Mouse (Mus musculus) myocyte (in vitro differentiated cells): ENCODE measurements around the gene Ppp2r3a. TPM values are rescaled to one million over a fixed set of nuclear protein-coding genes. Genes with fewer than 3 reads are reported as not detected.

Experiments
- H3K27me3 ChIP-seq: one replicate; pipeline ENCODE4 v1.6.1; 2011; ENCODE audit not compliant: control insufficient read depth, insufficient read depth, insufficient read length
- H3K36me3 ChIP-seq: one replicate; pipeline ENCODE4 v1.6.1; 2011; ENCODE audit not compliant: control insufficient read depth, insufficient read depth
- H3K4me2 ChIP-seq: one replicate; pipeline ENCODE4 v1.6.1; 2011; ENCODE audit warnings: low read depth, control low read depth
- H3K4me3 ChIP-seq: one replicate; pipeline ENCODE4 v1.5.1; 2011; ENCODE audit warnings: mild to moderate bottlenecking, control low read depth, moderate library complexity
- H3K79me2 ChIP-seq: one replicate; pipeline ENCODE4 v1.6.1; 2011; ENCODE audit not compliant: control insufficient read depth, insufficient read depth
- H3ac ChIP-seq: one replicate; pipeline ENCODE4 v1.6.1; 2011; ENCODE audit not compliant: control insufficient read depth, insufficient read length
- CEBPB ChIP-seq: IDR thresholded peaks from 2 replicates; pipeline ENCODE4 v1.6.1; 2011; ENCODE audit warnings: mild to moderate bottlenecking, moderate library complexity; ENCODE audit not compliant: poor library complexity, insufficient read depth, severe bottlenecking
- E2F4 ChIP-seq: IDR thresholded peaks from one replicate; pipeline ENCODE4 v1.6.1; 2011; ENCODE audit warnings: mild to moderate bottlenecking, control low read depth, moderate library complexity; ENCODE audit not compliant: insufficient read depth
- MAX ChIP-seq: IDR thresholded peaks from one replicate; pipeline ENCODE4 v1.6.1; 2011; ENCODE audit warnings: low read depth, mild to moderate bottlenecking, control low read depth
- MYOD1 ChIP-seq, 3 experiments: IDR thresholded peaks; one replicate each; pipeline ENCODE4 v1.6.1; 2011; ENCODE audit warnings: control low read depth in 2 of 3, low read depth in 2 of 3, mild to moderate bottlenecking in 2 of 3, moderate library complexity in 1 of 3; ENCODE audit not compliant: insufficient read length in 2 of 3, control insufficient read depth in 1 of 3
- MYOG ChIP-seq, 3 experiments: IDR thresholded peaks; one replicate each; pipeline ENCODE4 v1.6.1; 2011; ENCODE audit warnings: control low read depth in 2 of 3, low read depth in 2 of 3, mild to moderate bottlenecking in 2 of 3; ENCODE audit not compliant: insufficient read length in 2 of 3, control insufficient read depth in 1 of 3, insufficient read depth in 1 of 3
- POLR2A ChIP-seq: IDR thresholded peaks from one replicate; pipeline ENCODE4 v1.6.1; 2011; ENCODE audit warnings: low read depth, mild to moderate bottlenecking, control low read depth, moderate library complexity; ENCODE audit not compliant: insufficient read length
- POLR2AphosphoS2 ChIP-seq: IDR thresholded peaks from one replicate; pipeline ENCODE4 v1.6.1; 2011; ENCODE audit warnings: low read depth, control low read depth; ENCODE audit not compliant: insufficient read length
- REST ChIP-seq: IDR thresholded peaks from one replicate; pipeline ENCODE4 v1.6.1; 2011; ENCODE audit warnings: mild to moderate bottlenecking, control low read depth, moderate library complexity; ENCODE audit not compliant: insufficient read depth, insufficient read length
- SRF ChIP-seq: IDR thresholded peaks from one replicate; pipeline ENCODE4 v1.6.1; 2011; ENCODE audit warnings: low read depth; ENCODE audit not compliant: control insufficient read depth, insufficient read length
- TCF12 ChIP-seq: IDR thresholded peaks from one replicate; pipeline ENCODE4 v1.6.1; 2011; ENCODE audit warnings: mild to moderate bottlenecking, control low read depth; ENCODE audit not compliant: poor library complexity, insufficient read depth, severe bottlenecking
- TCF3 ChIP-seq: IDR thresholded peaks from one replicate; pipeline ENCODE4 v1.6.1; 2011; ENCODE audit warnings: low read depth, control low read depth; ENCODE audit not compliant: insufficient read length
- USF1 ChIP-seq: IDR thresholded peaks from one replicate; pipeline ENCODE4 v1.6.1; 2011; ENCODE audit warnings: low read depth, mild to moderate bottlenecking, control low read depth, moderate library complexity
- polyA plus RNA-seq: library from polyadenylated mRNA; unstranded; fragments of >200 nt; fragmentation: generic; extraction: Trizol; gene quantifications from one replicate; pipeline ENCODE4 v1.2.1, GENCODE M21; 2012; ENCODE audit warnings: missing spikeins

Ppp2r3a gene
- polyA plus RNA-seq, 1 experiment: 6.0 TPM

GRCm38 (mm10) chr9:101235786-101236185, 15.8 kb downstream of the Ppp2r3a start:
- no peaks in the 10 kb centered on the region for H3K27me3 ChIP-seq
- no peak overlapping the region for H3ac ChIP-seq
- H3K79me2 ChIP-seq: peaks cover 28% of the 10 kb centered on the region
- no peak overlapping the region for H3K4me3 ChIP-seq
- no peaks in the 10 kb centered on the region for H3K36me3 ChIP-seq
- TF ChIP-seq POLR2A (no peak), MYOD1 (IDR thresholded peaks at IDR 0.05; ENCODE audit: control insufficient read depth in 1 of 3, insufficient read length in 2 of 3, low read depth in 2 of 3) (peak; percentile 37 to 64 (median 42)), MYOG (IDR thresholded peaks at IDR 0.05; ENCODE audit: control insufficient read depth in 1 of 3, insufficient read depth in 1 of 3, insufficient read length in 2 of 3, low read depth in 2 of 3) (peak in 2 of 3 experiments; percentile 28 to 74)
- H3K4me2 ChIP-seq: no peak overlapping the region

GRCm38 (mm10) chr9:101232034-101232433, 19.6 kb downstream of the Ppp2r3a start:
- Histone ChIP-seq H3K4me3 (no peak overlapping the region), H3K27me3 (no peaks in the 10 kb centered on the region), H3K79me2 (peaks cover 3% of the 10 kb centered on the region), H3K36me3 (no peaks in the 10 kb centered on the region), H3ac (no peak overlapping the region), H3K4me2 (no peak overlapping the region)
- TF ChIP-seq SRF (no peak), CEBPB (no peak), TCF12 (no peak), USF1 (no peak), REST (no peak), MYOD1 (IDR thresholded peaks at IDR 0.05; ENCODE audit: control insufficient read depth in 1 of 3, insufficient read length in 2 of 3, low read depth in 2 of 3) (no peak), E2F4 (no peak), TCF3 (no peak), POLR2A (no peak), MYOG (IDR thresholded peaks at IDR 0.05; ENCODE audit: control insufficient read depth in 1 of 3, insufficient read depth in 1 of 3, insufficient read length in 2 of 3, low read depth in 2 of 3) (no peak), MAX (no peak), POLR2AphosphoS2 (no peak)

GRCm38 (mm10) chr9:101230028-101230427, 21.6 kb downstream of the Ppp2r3a start:
- H3K4me2 ChIP-seq: peak overlapping the region; percentile 43
- no peak overlapping the region for H3K4me3 ChIP-seq
- H3K79me2 ChIP-seq: peaks cover 8% of the 10 kb centered on the region
- H3ac ChIP-seq: no peak overlapping the region
- TF ChIP-seq CEBPB: 0 out of 2 replicates have a peak, but pooled peaks have one; percentile 21
- TF ChIP-seq TCF3: no peak
- no peaks in the 10 kb centered on the region for H3K36me3 ChIP-seq
- no peaks in the 10 kb centered on the region for H3K27me3 ChIP-seq

GRCm38 (mm10) chr9:101228892-101229291, 22.7 kb downstream of the Ppp2r3a start:
- Histone ChIP-seq H3ac (no peak overlapping the region), H3K4me3 (no peak overlapping the region), H3K36me3 (no peaks in the 10 kb centered on the region), H3K79me2 (peaks cover 8% of the 10 kb centered on the region), H3K27me3 (no peaks in the 10 kb centered on the region), H3K4me2 (no peak overlapping the region)
- TF ChIP-seq MYOD1 (IDR thresholded peaks at IDR 0.05; ENCODE audit: control insufficient read depth in 1 of 3, insufficient read length in 2 of 3, low read depth in 2 of 3) (no peak), CEBPB (0 out of 2 replicates have a peak, but pooled peaks have one; percentile 23)

- TF ChIP-seq SRF (no peak), POLR2AphosphoS2 (no peak), MAX (no peak), E2F4 (no peak), USF1 (no peak), TCF12 (no peak), POLR2A (no peak), TCF3 (no peak), CEBPB (no peak), MYOG (IDR thresholded peaks at IDR 0.05; ENCODE audit: control insufficient read depth in 1 of 3, insufficient read depth in 1 of 3, insufficient read length in 2 of 3, low read depth in 2 of 3) (no peak), MYOD1 (IDR thresholded peaks at IDR 0.05; ENCODE audit: control insufficient read depth in 1 of 3, insufficient read length in 2 of 3, low read depth in 2 of 3) (no peak), REST (no peak)
Observed at GRCm38 (mm10) chr9:101207984-101208383, 43.6 kb downstream of the Ppp2r3a start.

GRCm38 (mm10) chr9:101206516-101206915, 45.1 kb downstream of the Ppp2r3a start:
- no peak overlapping the region for H3K4me3 ChIP-seq
- H3ac ChIP-seq: no peak overlapping the region
- TF ChIP-seq TCF3: no peak
- TF ChIP-seq SRF: no peak
- TF ChIP-seq MYOG (IDR thresholded peaks at IDR 0.05; ENCODE audit: control insufficient read depth in 1 of 3, insufficient read depth in 1 of 3, insufficient read length in 2 of 3, low read depth in 2 of 3): no peak
- no peak for TF ChIP-seq USF1
- TF ChIP-seq POLR2AphosphoS2: no peak
- TF ChIP-seq REST: no peak
- TF ChIP-seq CEBPB: no peak
- TF ChIP-seq MYOD1 (IDR thresholded peaks at IDR 0.05; ENCODE audit: control insufficient read depth in 1 of 3, insufficient read length in 2 of 3, low read depth in 2 of 3): no peak
- TF ChIP-seq E2F4: no peak
- no peak for TF ChIP-seq POLR2A
- TF ChIP-seq TCF12: no peak
- no peak for TF ChIP-seq MAX
- H3K36me3 ChIP-seq: peaks cover 6% of the 10 kb centered on the region
- H3K79me2 ChIP-seq: no peaks in the 10 kb centered on the region
- H3K27me3 ChIP-seq: no peaks in the 10 kb centered on the region
- no peak overlapping the region for H3K4me2 ChIP-seq

More at GRCm38 (mm10) chr9:101207984-101208383, 43.6 kb downstream of the Ppp2r3a start:
- H3K4me3 ChIP-seq: no peak overlapping the region
- no peaks in the 10 kb centered on the region for H3K27me3 ChIP-seq
- H3ac ChIP-seq: no peak overlapping the region
- no peak overlapping the region for H3K4me2 ChIP-seq
- no peaks in the 10 kb centered on the region for H3K79me2 ChIP-seq
- peaks cover 6% of the 10 kb centered on the region for H3K36me3 ChIP-seq
